Mouse (Mus musculus): ENCODE data around the gene Rrbp1.

The Rrbp1 gene

GRCm38 (mm10) chr2:143955746-143956145 lies 55.3 kb downstream of the Rrbp1 start:
- DNase-seq (ENCODE audit: low read depth, low spot score), result no peak

- no peak for DNase-seq (ENCODE audit: low read depth, low spot score)
These were observed 56.1 kb downstream of the Rrbp1 start for GRCm38 (mm10) chr2:143955004-143955403.

- DNase-seq (ENCODE audit: low read depth, low spot score), result no peak
These were observed 57.1 kb downstream of the Rrbp1 start for GRCm38 (mm10) chr2:143953944-143954343.

- no peak for DNase-seq (ENCODE audit: low read depth, low spot score)
These were observed 59.3 kb downstream of the Rrbp1 start for GRCm38 (mm10) chr2:143951546-143952315.

GRCm38 (mm10) chr2:143951028-143951420 lies 60.0 kb downstream of the Rrbp1 start:
- no peak for DNase-seq (ENCODE audit: low read depth, low spot score)

- no peak for DNase-seq (ENCODE audit: low read depth, low spot score)
These were observed 60.6 kb downstream of the Rrbp1 start for GRCm38 (mm10) chr2:143950290-143951027.

GRCm38 (mm10) chr2:143949217-143949616 lies 61.8 kb downstream of the Rrbp1 start:
- DNase-seq (ENCODE audit: low read depth, low spot score), result no peak

- no peak for DNase-seq (ENCODE audit: low read depth, low spot score)
These were observed 62.6 kb downstream of the Rrbp1 start for GRCm38 (mm10) chr2:143948416-143948815.

- no peak for DNase-seq (ENCODE audit: low read depth, low spot score)
These were observed 63.1 kb downstream of the Rrbp1 start for GRCm38 (mm10) chr2:143947981-143948380.

GRCm38 (mm10) chr2:143946399-143946798 lies 64.7 kb downstream of the Rrbp1 start:
- DNase-seq (ENCODE audit: low read depth, low spot score), result no peak

GRCm38 (mm10) chr2:143945466-143946075 lies 65.5 kb downstream of the Rrbp1 start:
- peak; percentile 53 for DNase-seq (ENCODE audit: low read depth, low spot score)

- DNase-seq (ENCODE audit: low read depth, low spot score), result no peak
These were observed 66.3 kb downstream of the Rrbp1 start for GRCm38 (mm10) chr2:143944796-143945195.

- DNase-seq (ENCODE audit: low read depth, low spot score), result no peak
These were observed 70.7 kb downstream of the Rrbp1 start for GRCm38 (mm10) chr2:143940406-143940805.

GRCm38 (mm10) chr2:143937861-143938260 lies 73.2 kb downstream of the Rrbp1 start:
- DNase-seq (ENCODE audit: low read depth, low spot score), result no peak

- DNase-seq (ENCODE audit: low read depth, low spot score), result no peak
These were observed 76.6 kb downstream of the Rrbp1 start for GRCm38 (mm10) chr2:143934439-143934838.

GRCm38 (mm10) chr2:143933516-143933915 lies 77.5 kb downstream of the Rrbp1 start:
- no peak for DNase-seq (ENCODE audit: low read depth, low spot score)

- DNase-seq (ENCODE audit: low read depth, low spot score), result no peak
These were observed 78.7 kb downstream of the Rrbp1 start for GRCm38 (mm10) chr2:143932340-143932873.

- DNase-seq (ENCODE audit: low read depth, low spot score), result no peak
These were observed 81.3 kb downstream of the Rrbp1 start for GRCm38 (mm10) chr2:143929607-143930311.

- peak; percentile 49 for DNase-seq (ENCODE audit: low read depth, low spot score)
These were observed 85.2 kb downstream of the Rrbp1 start for GRCm38 (mm10) chr2:143925826-143926225.

- peak; percentile 75 for DNase-seq (ENCODE audit: low read depth, low spot score)
These were observed 87.0 kb downstream of the Rrbp1 start for GRCm38 (mm10) chr2:143924085-143924484.

GRCm38 (mm10) chr2:143918831-143919502 lies 92.1 kb downstream of the Rrbp1 start:
- peak; percentile 69 for DNase-seq (ENCODE audit: low read depth, low spot score)
